Mouse (Mus musculus): ENCODE measurements around the gene Vps26a. TPM values are rescaled to one million over a fixed set of nuclear protein-coding genes. Genes with fewer than 3 reads are reported as not detected.

The Vps26a gene
- polyA plus RNA-seq (2012; rRNA removed) = 15.3 and 18.9 TPM in 2 replicates

DNA sequence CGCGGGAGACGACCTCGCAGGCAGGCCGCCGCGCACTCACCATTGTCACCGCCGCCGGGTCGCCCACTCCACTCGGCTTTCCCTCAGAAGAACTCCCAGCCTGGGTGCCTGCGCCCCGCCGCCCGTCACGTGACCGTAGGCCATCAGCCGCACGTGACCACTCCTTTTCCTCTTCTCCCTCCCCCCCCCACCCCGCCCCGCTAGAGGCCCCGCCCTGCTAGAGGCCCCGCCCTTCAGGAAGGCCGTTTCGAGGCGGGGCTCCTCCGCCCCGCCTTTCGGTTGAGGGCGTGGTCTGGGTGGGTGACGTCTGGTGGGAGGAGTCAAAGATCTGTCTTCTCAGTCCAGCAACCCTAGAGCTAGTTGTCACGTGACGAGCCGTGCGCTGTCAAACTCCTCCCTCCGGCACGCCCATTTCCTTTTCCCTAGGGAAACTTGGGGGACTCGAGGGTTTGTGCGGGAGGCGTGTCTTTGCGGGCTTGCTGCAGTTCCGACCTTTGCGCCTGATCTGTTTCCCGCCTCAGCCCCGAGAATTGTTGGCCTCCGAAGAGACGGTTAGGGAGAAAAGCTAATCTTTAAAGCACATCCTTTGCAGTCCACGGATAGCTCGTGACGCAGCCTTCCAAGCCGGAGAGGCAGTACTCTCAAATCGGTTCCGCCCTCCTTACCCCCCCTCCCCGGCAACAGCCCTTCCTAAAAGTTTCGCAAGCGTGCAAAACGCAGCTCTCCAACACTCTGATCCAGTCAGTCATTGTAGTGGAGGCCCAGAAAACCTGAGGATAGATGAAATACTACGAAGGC is at the start of gene Vps26a:
Gene Vps26a, minus strand, starts transcription at position 188 of the 798 bp plus-strand sequence.

DNA sequence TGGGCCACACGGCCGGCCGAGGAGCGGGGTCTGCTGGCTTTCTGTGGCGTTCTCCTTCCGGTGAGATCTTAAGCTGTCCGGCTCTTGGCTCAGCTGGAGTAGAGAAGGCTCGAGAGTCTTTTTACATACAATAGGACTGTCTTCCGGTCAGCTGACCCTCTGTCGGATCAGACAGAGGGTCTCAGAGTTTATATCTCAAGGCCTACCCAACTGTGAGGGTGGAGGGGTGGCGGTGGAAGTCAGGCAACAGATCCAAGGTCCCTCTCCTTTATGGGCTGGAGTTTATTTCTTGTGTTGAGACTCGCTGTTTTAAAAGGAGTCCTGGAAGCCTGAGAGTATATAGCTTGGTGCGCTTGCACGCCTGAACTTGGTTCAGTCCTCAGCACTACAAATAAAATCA is 40.7 kb upstream of the Vps26a start, which contains the start of gene Srgn:
Gene Srgn, minus strand, starts transcription at position 101 of the 400 bp plus-strand sequence.

GRCm38 (mm10) chr10:62449364-62450279 is 37.0 kb downstream of the Vps26a start, which contains the start of the genes 4930507D05Rik and Supv3l1:
Gene 4930507D05Rik, plus strand, starts transcription at chr10:62449489.
Gene Supv3l1, minus strand, starts transcription at chr10:62449738.

DNA sequence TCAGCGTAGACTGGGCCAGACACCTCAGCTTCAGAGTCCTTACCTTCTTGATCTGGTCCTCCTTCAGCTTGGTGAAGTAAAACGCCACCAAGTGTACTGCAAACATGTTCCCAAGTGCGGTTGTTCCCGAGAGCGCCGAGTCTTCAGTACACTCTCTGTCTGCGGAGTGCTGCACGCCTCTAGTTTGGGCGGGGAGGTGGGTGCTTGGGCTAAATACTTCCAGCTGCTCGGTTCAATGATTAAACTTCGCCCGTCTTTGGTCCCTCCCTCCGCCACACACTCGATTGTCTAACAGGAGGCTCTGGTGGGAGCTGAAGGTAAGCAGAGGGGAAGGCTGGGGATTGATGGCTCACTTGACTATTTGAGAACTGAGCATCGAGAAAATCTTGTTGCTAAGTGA is 64.3 kb downstream of the Vps26a start, which contains the start of gene Hkdc1:
Gene Hkdc1, minus strand, starts transcription at position 237 of the 400 bp plus-strand sequence.

Other genes starting within 250 kb of the Vps26a start
- gene Tacr2, start 234.4 kb downstream of the Vps26a start, polyA plus RNA-seq (2012; rRNA removed) = not detected in 2 replicates
- gene Hk1, start 106.9 kb downstream of the Vps26a start, polyA plus RNA-seq (2012; rRNA removed) = 55.1 and 58.8 TPM in 2 replicates
- 3.7 and 4.4 TPM in 2 replicates for gene Hkdc1, start 64.3 kb downstream of the Vps26a start, polyA plus RNA-seq (2012; rRNA removed)
- gene 4930507D05Rik, start 37.3 kb downstream of the Vps26a start, polyA plus RNA-seq (2012; rRNA removed) = 0.08 and 0.13 TPM in 2 replicates
- gene Supv3l1, start 37.1 kb downstream of the Vps26a start, polyA plus RNA-seq (2012; rRNA removed) = 15.5 and 17.5 TPM in 2 replicates
- 24.8 and 34.5 TPM in 2 replicates for gene Srgn, start 40.6 kb upstream of the Vps26a start, polyA plus RNA-seq (2012; rRNA removed)
- 9.2 and 9.6 TPM in 2 replicates for gene Kif1bp, start 91.7 kb upstream of the Vps26a start, polyA plus RNA-seq (2012; rRNA removed)
- 35.4 and 38.2 TPM in 2 replicates for gene Ddx21, start 115.5 kb upstream of the Vps26a start, polyA plus RNA-seq (2012; rRNA removed)
- 23.9 and 26.9 TPM in 2 replicates for gene Ddx50, start 164.4 kb upstream of the Vps26a start, polyA plus RNA-seq (2012; rRNA removed)
- 0.09 and 0.10 TPM in 2 replicates for gene Stox1, start 239.3 kb upstream of the Vps26a start, polyA plus RNA-seq (2012; rRNA removed)